Mouse (Mus musculus): ENCODE measurements around the gene Smok3a. TPM values are rescaled to one million over a fixed set of nuclear protein-coding genes. Genes with fewer than 3 reads are reported as not detected.
"Not testable (repeated sequence)": the region's sequence is repeated elsewhere in the genome, so short reads cannot be mapped to it uniquely, and the experiment has no call there.

Gene Smok3a
- polyA plus RNA-seq, 1 experiment from 2014 or later: not detected

GRCm38 (mm10) chr5:138016997-138017396 lies 4.1 kb upstream of the Smok3a start:
- Histone ChIP-seq H3K27me3 (no peaks in the 10 kb centered on the region), H3K27ac (no peak overlapping the region), H3K9ac (no peak overlapping the region), H3K4me2 (no peak overlapping the region), H3K36me3 (no peaks in the 10 kb centered on the region), H3K4me1 (replicated peaks) (no peaks in the 10 kb centered on the region), H3K9me3 (replicated peaks) (no peaks in the 10 kb centered on the region), H3K4me3 (no peak overlapping the region)
- no peak for ATAC-seq (replicated peaks; ENCODE audit: insufficient number of reproducible peaks, insufficient read depth, low FRiP score, low read depth)

DNA sequence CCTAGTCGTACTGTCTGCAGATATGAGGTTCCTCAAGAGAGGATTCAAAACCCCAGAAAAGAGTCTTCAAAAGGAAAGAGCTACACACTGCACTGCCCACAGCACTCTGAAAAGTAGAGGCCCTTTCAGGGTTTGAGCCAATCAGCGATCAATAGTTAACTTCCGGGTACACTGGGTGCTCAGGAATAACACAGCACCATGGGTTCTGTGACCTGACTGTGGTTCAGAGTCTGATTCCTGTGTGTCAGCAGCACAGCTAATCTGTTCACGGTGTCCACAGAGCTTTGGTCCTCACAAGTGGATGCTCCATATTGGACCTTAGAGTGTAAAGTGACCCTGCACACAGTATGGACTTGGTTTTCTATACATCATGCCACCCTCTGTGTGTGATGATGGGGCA lies 1.5 kb upstream of the Smok3a start:
- not testable (repeated sequence) for H3K36me3 ChIP-seq; H3K4me1 ChIP-seq (replicated peaks); H3K27ac ChIP-seq; H3K4me2 ChIP-seq; H3K4me3 ChIP-seq; ATAC-seq (replicated peaks; ENCODE audit: insufficient number of reproducible peaks, insufficient read depth, low FRiP score, low read depth); H3K9me3 ChIP-seq (replicated peaks); H3K9ac ChIP-seq; H3K27me3 ChIP-seq
- 83% methylated on average over 4 of the region's 4 CpGs for WGBS

DNA sequence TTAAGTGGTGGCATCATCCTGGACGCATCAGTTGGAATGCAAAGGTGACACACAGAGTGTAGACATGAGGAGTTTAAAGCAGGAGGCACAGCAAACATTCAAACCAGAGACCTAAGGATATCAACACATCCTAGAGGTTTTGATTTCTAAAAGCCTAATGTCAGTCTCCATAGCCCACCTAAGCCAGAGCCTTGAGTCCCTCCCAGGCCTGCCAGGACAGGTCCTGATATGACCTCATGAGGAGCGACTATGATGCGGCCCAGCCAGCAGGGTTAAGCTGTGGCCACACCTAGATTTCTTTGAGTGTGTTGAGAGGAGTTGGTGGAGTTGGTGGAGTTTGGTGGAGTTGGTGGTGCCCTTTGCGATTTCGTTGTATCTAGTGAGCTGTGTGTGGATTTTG lies 31.8 kb downstream of the Smok3a start, which contains the start of gene Smok3c:
Gene Smok3c (plus strand): TSS at position 301 of the 400 bp plus-strand sequence.
- not testable (repeated sequence) for H3K4me2 ChIP-seq; H3K9ac ChIP-seq; H3K27ac ChIP-seq; H3K4me3 ChIP-seq; H3K27me3 ChIP-seq; H3K9me3 ChIP-seq (replicated peaks); H3K4me1 ChIP-seq (replicated peaks); H3K36me3 ChIP-seq; ATAC-seq (replicated peaks; ENCODE audit: insufficient number of reproducible peaks, insufficient read depth, low FRiP score, low read depth)
- WGBS: no CpG with 5 or more reads among the region's 5 CpGs

DNA sequence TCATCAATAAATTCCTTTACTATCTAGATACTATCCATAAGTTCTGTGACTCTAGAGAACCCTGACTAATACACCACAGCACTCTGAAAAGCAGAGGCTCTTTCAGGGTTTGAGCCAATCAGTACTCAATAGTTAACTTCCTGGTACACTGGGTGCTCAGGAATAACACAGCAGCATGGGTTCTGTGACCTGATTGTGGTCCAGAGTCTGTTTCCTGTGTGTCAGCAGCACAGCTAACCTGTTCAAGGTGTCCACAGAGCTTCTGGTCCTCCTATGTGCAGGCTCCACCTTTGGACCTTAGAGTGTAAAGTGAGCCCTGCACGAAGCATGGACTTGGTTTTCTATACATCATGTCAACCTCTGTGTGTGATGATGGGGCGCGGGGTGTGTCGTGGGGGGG lies 52.7 kb downstream of the Smok3a start:
- no peak overlapping the region for H3K4me3 ChIP-seq
- no peaks in the 10 kb centered on the region for H3K9me3 ChIP-seq (replicated peaks)
- WGBS: 87% methylated on average over 4 of the region's 4 CpGs
- no peak overlapping the region for H3K4me2 ChIP-seq
- no peak overlapping the region for H3K27ac ChIP-seq
- ATAC-seq (replicated peaks; ENCODE audit: insufficient number of reproducible peaks, insufficient read depth, low FRiP score, low read depth): no peak
- no peak overlapping the region for H3K9ac ChIP-seq
- no peaks in the 10 kb centered on the region for H3K4me1 ChIP-seq (replicated peaks)
- no peaks in the 10 kb centered on the region for H3K36me3 ChIP-seq
- H3K27me3 ChIP-seq: no peaks in the 10 kb centered on the region

DNA sequence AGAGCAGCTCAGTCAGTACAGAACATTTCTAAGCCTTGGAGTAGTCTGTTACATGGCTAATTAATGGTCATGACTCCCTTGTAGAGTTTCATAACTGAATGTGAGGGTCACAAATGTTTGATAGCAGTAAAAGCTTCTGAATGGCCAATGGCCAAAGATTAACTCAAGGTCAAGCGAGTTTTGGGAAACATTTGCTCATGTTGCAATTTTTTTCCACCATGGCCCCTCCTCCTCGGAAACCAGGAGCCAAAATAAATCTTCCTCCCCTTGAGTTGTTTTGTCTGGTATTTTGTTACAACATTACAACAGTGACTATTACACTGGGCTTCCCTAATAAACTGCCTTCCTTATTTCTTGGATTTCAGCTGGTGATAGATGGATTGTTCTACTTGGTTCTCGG lies 54.6 kb downstream of the Smok3a start:
- no peak overlapping the region for H3K27ac ChIP-seq
- H3K27me3 ChIP-seq: no peaks in the 10 kb centered on the region
- H3K9me3 ChIP-seq (replicated peaks): no peaks in the 10 kb centered on the region
- no peaks in the 10 kb centered on the region for H3K4me1 ChIP-seq (replicated peaks)
- H3K36me3 ChIP-seq: no peaks in the 10 kb centered on the region
- H3K9ac ChIP-seq: no peak overlapping the region
- whole genome bisulfite sequencing: 59% methylated on average over 3 of the region's 3 CpGs
- no peak for ATAC-seq (replicated peaks; ENCODE audit: insufficient number of reproducible peaks, insufficient read depth, low FRiP score, low read depth)
- H3K4me3 ChIP-seq: no peak overlapping the region
- H3K4me2 ChIP-seq: no peak overlapping the region

DNA sequence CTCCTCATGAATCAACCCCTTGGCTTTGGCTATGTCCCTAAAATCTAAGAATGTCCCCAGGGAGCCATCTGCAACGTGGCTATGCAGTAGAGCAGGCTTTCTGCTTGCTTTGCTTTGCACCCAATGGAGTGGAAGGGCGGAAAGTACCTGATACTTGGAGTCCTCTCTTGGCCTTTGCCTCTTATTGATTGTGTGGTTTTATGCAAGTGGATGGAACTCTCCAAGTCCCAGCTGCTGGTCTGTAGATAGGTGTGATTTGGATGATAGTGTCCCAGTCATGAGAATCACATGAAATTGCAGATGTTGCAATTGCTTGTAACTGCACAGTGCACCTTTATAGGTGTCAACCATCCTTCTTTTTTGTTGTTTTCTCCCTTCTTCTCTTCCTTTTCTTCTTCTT lies 55.1 kb downstream of the Smok3a start:
- ATAC-seq (replicated peaks; ENCODE audit: insufficient number of reproducible peaks, insufficient read depth, low FRiP score, low read depth): no peak
- 47% methylated on average over 2 of the region's 2 CpGs for WGBS
- no peak overlapping the region for H3K9ac ChIP-seq
- H3K27me3 ChIP-seq: no peaks in the 10 kb centered on the region
- no peaks in the 10 kb centered on the region for H3K9me3 ChIP-seq (replicated peaks)
- no peaks in the 10 kb centered on the region for H3K36me3 ChIP-seq
- H3K27ac ChIP-seq: no peak overlapping the region
- H3K4me2 ChIP-seq: no peak overlapping the region
- H3K4me1 ChIP-seq (replicated peaks): no peaks in the 10 kb centered on the region
- H3K4me3 ChIP-seq: no peak overlapping the region

DNA sequence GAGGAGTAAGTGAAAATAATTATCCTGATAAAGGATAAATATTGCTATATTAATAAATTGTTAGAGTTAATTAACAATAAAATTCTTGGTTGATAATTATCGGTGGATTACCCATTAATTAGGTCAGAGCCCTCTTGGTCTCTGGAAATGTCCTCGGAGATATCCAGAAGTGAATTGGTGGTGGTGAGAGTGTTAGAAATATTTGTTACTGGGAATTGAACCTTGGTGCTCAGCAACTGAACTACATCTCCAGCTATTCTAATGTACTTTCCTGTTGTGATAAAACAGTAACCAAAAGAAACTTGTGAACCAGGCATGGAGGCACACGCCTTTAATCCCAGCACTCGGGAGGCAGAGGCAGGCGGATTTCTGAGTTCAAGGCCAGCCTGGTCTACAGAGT lies 59.4 kb downstream of the Smok3a start:
- no peak overlapping the region for H3K4me2 ChIP-seq
- H3K27ac ChIP-seq: no peak overlapping the region
- no peaks in the 10 kb centered on the region for H3K27me3 ChIP-seq
- no peak for ATAC-seq (replicated peaks; ENCODE audit: insufficient number of reproducible peaks, insufficient read depth, low FRiP score, low read depth)
- WGBS: 73% methylated on average over 5 of the region's 5 CpGs
- H3K36me3 ChIP-seq: no peaks in the 10 kb centered on the region
- H3K4me1 ChIP-seq (replicated peaks): no peaks in the 10 kb centered on the region
- H3K9ac ChIP-seq: no peak overlapping the region
- H3K9me3 ChIP-seq (replicated peaks): no peaks in the 10 kb centered on the region
- no peak overlapping the region for H3K4me3 ChIP-seq

DNA sequence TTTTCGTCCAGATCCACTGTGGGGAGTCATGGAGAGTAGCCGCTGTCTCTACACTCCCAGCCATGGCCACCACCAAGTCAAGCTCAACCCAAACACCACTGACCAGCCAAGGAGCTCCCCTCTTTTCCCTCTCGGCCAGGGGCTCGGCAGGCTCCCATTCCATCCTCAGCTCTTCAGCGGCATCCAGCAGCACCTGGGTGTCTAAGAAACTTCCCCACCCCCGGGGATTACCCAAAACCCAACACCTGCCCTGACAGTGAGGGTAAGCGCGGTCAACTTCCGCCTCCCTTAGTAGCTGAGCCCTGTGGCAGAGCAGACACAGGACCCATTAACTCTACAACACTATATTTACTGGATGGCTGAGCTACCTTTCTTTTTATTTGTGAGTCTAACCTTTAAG lies 60.4 kb downstream of the Smok3a start:
- no peaks in the 10 kb centered on the region for H3K36me3 ChIP-seq
- H3K4me3 ChIP-seq: no peak overlapping the region
- no peaks in the 10 kb centered on the region for H3K9me3 ChIP-seq (replicated peaks)
- H3K4me1 ChIP-seq (replicated peaks): peaks cover 5% of the 10 kb centered on the region
- no peak for ATAC-seq (replicated peaks; ENCODE audit: insufficient number of reproducible peaks, insufficient read depth, low FRiP score, low read depth)
- no peak overlapping the region for H3K4me2 ChIP-seq
- H3K9ac ChIP-seq: no peak overlapping the region
- H3K27me3 ChIP-seq: no peaks in the 10 kb centered on the region
- H3K27ac ChIP-seq: no peak overlapping the region
- 84% methylated on average over 9 of the region's 9 CpGs for WGBS

DNA sequence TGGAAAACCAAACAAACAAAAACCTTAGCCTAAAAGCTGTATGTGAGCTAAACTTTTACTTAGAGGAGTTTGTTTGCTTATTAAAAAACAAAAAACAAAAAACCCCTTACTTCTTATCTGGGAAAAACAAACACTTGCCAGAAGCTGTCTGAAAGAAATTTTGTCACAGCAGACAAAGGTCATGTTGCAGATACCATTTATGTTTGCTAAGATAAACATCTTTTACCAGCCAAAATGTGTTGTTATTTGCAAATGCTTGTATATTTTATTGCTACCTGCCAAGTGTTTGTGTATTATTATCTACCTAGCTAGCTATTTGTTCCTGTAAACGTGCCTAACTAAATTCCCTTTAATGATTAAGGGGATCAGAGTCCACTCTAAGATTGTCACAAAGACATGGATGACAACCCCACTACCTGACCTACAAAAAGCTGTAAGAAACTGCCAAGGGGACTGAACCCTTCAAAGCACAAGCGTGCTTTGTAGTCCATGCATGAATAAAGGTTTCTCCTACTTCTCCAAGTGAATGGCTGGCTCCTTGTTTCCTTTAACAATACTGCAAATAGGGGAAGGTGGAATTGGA lies 62.3 kb downstream of the Smok3a start:
- Histone ChIP-seq H3K36me3 (no peaks in the 10 kb centered on the region), H3K27ac (no peak overlapping the region), H3K27me3 (no peaks in the 10 kb centered on the region), H3K4me3 (no peak overlapping the region), H3K4me2 (no peak overlapping the region), H3K9me3 (replicated peaks) (no peaks in the 10 kb centered on the region), H3K4me1 (replicated peaks) (peaks cover 7% of the 10 kb centered on the region), H3K9ac (no peak overlapping the region)
- 66% methylated on average over 2 of the region's 2 CpGs for WGBS
- no peak for ATAC-seq (replicated peaks; ENCODE audit: insufficient number of reproducible peaks, insufficient read depth, low FRiP score, low read depth)

DNA sequence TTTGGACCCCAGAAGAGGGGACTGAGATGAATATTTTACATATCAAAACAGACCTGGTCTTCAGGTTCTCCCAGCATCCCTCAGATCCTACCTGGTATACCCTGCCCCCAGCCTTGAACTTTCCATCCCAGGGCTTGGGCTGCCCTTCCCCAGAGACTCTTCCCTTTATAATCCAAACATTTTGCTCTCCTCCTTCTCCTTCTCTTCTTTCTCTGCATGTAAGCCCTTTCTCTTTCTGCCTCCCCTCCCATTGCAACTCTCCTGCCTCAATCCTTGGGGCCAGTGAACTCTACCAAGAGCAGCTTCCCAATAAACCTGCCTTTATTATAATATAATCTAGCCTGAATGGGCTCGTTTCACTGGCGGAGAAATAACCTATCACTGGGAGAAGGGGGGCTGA lies 62.9 kb downstream of the Smok3a start:
- ATAC-seq (replicated peaks; ENCODE audit: insufficient number of reproducible peaks, insufficient read depth, low FRiP score, low read depth): no peak
- Histone ChIP-seq H3K36me3 (no peaks in the 10 kb centered on the region), H3K27me3 (no peaks in the 10 kb centered on the region), H3K4me1 (replicated peaks) (peaks cover 7% of the 10 kb centered on the region), H3K9me3 (replicated peaks) (no peaks in the 10 kb centered on the region), H3K27ac (no peak overlapping the region), H3K4me3 (no peak overlapping the region), H3K4me2 (no peak overlapping the region), H3K9ac (no peak overlapping the region)
- WGBS: 91% methylated on average over 2 of the region's 2 CpGs
